ENCODE assay signal across 8 mouse cellular contexts in the genomic region with DNA sequence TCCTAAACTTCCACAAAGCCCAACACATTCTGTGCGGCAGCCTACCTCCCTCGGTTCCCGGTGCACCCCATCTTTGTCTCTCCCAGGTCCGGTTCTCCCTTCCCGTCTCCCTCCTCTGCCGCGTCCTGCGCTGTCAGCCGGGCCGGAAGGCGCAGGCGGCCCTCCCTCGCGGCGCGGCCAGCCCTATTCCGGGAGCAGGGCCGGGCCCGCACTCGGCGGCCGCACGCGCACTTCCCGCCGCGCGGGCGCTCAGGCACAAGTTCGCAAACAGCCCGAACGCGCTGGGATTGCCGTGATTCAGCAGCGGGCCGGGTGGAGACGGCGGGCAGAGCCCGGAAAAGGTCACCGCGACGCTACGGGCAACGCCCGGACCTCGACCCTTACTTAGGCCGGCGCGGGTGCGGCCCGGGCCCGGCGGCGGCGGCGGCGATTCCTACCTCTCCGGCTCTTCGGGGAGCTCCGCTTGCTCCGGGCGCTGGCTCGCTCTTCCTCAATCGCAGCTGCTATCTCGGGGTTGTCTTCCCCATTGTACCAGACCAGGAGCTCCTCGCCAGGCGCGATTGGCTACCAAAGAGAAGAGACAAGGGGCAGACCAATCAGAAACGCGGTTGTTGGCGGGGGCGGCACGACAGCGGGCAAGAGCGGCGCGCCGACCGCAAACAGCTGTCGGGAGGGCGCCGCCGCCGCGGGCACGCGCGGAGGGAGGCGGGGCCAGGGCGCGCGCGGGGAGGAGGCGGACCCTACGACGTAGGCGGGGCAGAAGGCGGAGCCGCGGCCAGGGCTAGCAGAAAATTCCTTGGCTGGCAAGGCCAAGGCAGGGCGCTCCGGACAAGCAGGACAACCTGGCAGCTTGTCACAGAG. TPM values are rescaled to one million over a fixed set of nuclear protein-coding genes. Genes with fewer than 3 reads are reported as not detected.
DNase-seq lines count a peak whose midpoint lies in the region; ATAC-seq lines count a peak whose summit lies in the region.

No protein-coding gene starts in this region.

- under 1% methylated on average over 101 of the region's 102 CpGs for WGBS in hindbrain, embryonic 14.5 days

- peak overlapping the region; percentile 76 for H3K4me2 ChIP-seq in hindbrain, embryonic 14.5 days (replicated peaks)

- no peaks in the 10 kb centered on the region for H3K27me3 ChIP-seq in hindbrain, embryonic 14.5 days (ENCODE audit: control insufficient read depth, insufficient read depth, low read length)

- peak; percentile 99 for DNase-seq in R1 (ENCODE audit: low read depth, low spot score)
- DNase-seq in cerebellum, postnatal 25 days, result peak; percentile 99
- DNase-seq in frontal cortex, postnatal 25 days (ENCODE audit: low spot score in 2 of 2), result peak; percentile 97
- DNase-seq in hindbrain, embryonic 14.5 days (ENCODE audit: low spot score), result peak; percentile 99
- DNase-seq in layer of hippocampus, postnatal 36 days, result peak; percentile 99
- DNase-seq in lung, postnatal 36 days, result peak; percentile 100
- DNase-seq in retina, postnatal 1 day, result peak; percentile 99
- peak; percentile 97 to 100 for DNase-seq in urinary bladder, adult 18-20 months (ENCODE audit: low spot score in 2 of 2)

- ATAC-seq in hindbrain, embryonic 14.5 days (ENCODE audit: low FRiP score), result peak; percentile 100

- H3K27ac ChIP-seq in hindbrain, embryonic 14.5 days, result peak overlapping the region; percentile 99

- H3K9me3 ChIP-seq in hindbrain, embryonic 14.5 days (ENCODE audit: control insufficient read depth, low read length), result no peaks in the 10 kb centered on the region

- H3K36me3 ChIP-seq in hindbrain, embryonic 14.5 days (replicated peaks; ENCODE audit: control insufficient read depth, insufficient read depth), result 0 out of 2 replicates have a peak, but pooled peaks cover 17% of the 10 kb centered on the region

- peak overlapping the region; percentile 96 for H3K9ac ChIP-seq in hindbrain, embryonic 14.5 days

- peaks cover 24% of the 10 kb centered on the region for H3K4me1 ChIP-seq in hindbrain, embryonic 14.5 days (replicated peaks; ENCODE audit: control insufficient read depth, insufficient read depth, low read length)

- H3K4me3 ChIP-seq in hindbrain, embryonic 14.5 days (replicated peaks; ENCODE audit: low read length), result peak overlapping the region; percentile 97

RNA-seq across cellular contexts. Expression of gene Prdm2, which starts 50.9 kb away (rescaled TPM):
- polyA plus RNA-seq in hindbrain, embryonic 14.5 days (2014; fragmentation: Nextera tagmentation; extraction: Ambion mirVana), result 15.3 and 16.1 TPM in 2 replicates
- total RNA-seq in layer of hippocampus, postnatal 36 days (2021), result 10 to 100 TPM; 46.8 to 52.9 TPM

Comparison
In these comparisons a context has a peak if more than half of its experiments do, and no peak if none do; other contexts are left out.
1. Peak in every context shown above with its lines: DNase-seq, ATAC-seq, H3K4me3 ChIP-seq and H3K27ac ChIP-seq.